Mouse (Mus musculus) liver, embryonic 13.5 days (tissue): Measurements from ENCODE around the gene Olfr429. TPM values are rescaled to one million over a fixed set of nuclear protein-coding genes. Genes with fewer than 3 reads are reported as not detected.
"Not testable (repeated sequence)": the region's sequence is repeated elsewhere in the genome, so short reads cannot be mapped to it uniquely, and the experiment has no call there.

ENCODE experiments used
- ATAC-seq: fragments of 200-750 bp; cut with Nextera tagmentation; 2 replicates; pipeline ENCODE4 v1.8.0; 2017; ENCODE audit warnings: low read depth, mild to moderate bottlenecking, moderate number of reproducible peaks, moderate library complexity
- DNase-seq: peaks from one replicate; pipeline ENCODE4 v3.0.0; 2022
- H3K27ac ChIP-seq: fragments of 300-500 bp; sonication (generic); 2 replicates; pipeline ENCODE4 v1.5.1; 2015; ENCODE audit warnings: moderate library complexity, mild to moderate bottlenecking, inconsistent platforms
- H3K27me3 ChIP-seq: fragments of 300-500 bp; sonication (generic); 2 replicates; pipeline ENCODE4 v1.6.1; 2015; ENCODE audit warnings: mild to moderate bottlenecking, inconsistent platforms
- H3K36me3 ChIP-seq: fragments of 300-500 bp; sonication (generic); 2 replicates; pipeline ENCODE4 v1.6.1; 2015; ENCODE audit warnings: mild to moderate bottlenecking, inconsistent platforms
- H3K4me1 ChIP-seq: fragments of 300-500 bp; sonication (generic); replicated peaks from 2 replicates; pipeline ENCODE4 v1.6.1; 2015; ENCODE audit warnings: inconsistent platforms
- H3K4me2 ChIP-seq: fragments of 300-500 bp; sonication (generic); 2 replicates; pipeline ENCODE4 v1.6.1; 2015; ENCODE audit warnings: inconsistent platforms, mild to moderate bottlenecking, moderate library complexity
- H3K4me3 ChIP-seq: fragments of 300-500 bp; sonication (generic); replicated peaks from 2 replicates; pipeline ENCODE4 v1.5.1; 2015; ENCODE audit warnings: mild to moderate bottlenecking, inconsistent platforms
- H3K9ac ChIP-seq: fragments of 300-500 bp; sonication (generic); 2 replicates; pipeline ENCODE4 v1.6.1; 2015; ENCODE audit warnings: mild to moderate bottlenecking, inconsistent platforms
- H3K9me3 ChIP-seq: fragments of 300-500 bp; sonication (generic); replicated peaks from 2 replicates; pipeline ENCODE4 v1.6.1; 2016; ENCODE audit warnings: inconsistent platforms
- WGBS: fragments of 180-500 bp; shearing (Covaris S2); methylation state at CpG from one replicate; pipeline ENCODE4 v1.1.7; 2015; ENCODE audit not compliant: insufficient replicate concordance; 5-methylcytosine and 5-hydroxymethylcytosine counted together
- polyA plus RNA-seq: library from polyadenylated mRNA; unstranded; fragments of >200 nt; fragmentation: Nextera tagmentation; extraction: Ambion mirVana; gene quantifications from 2 replicates; pipeline ENCODE4 v1.2.1, GENCODE M21; 2015

Gene Olfr429
- not detected in 2 replicates for polyA plus RNA-seq

- ATAC-seq: no peak
- H3K36me3 ChIP-seq: no peaks in the 10 kb centered on the region
- DNase-seq: no peak
- WGBS: 65% methylated on average over 2 of the region's 2 CpGs
- no peak within 1 kb of the TSS for H3K9ac ChIP-seq
- H3K27ac ChIP-seq: no peak within 1 kb of the TSS
- no peak within 1 kb of the TSS for H3K4me2 ChIP-seq
- H3K4me1 ChIP-seq: no peaks in the 10 kb centered on the region
- H3K27me3 ChIP-seq: no peaks in the 10 kb centered on the region
- no peak within 1 kb of the TSS for H3K4me3 ChIP-seq
- no peaks in the 10 kb centered on the region for H3K9me3 ChIP-seq
These were observed at the start of gene Olfr429 for GRCm38 (mm10) chr1:174084031-174084430. Gene Olfr429, plus strand, starts transcription at chr1:174084331.

- no peaks in the 10 kb centered on the region for H3K36me3 ChIP-seq
- WGBS: 43% methylated on average over 4 of the region's 4 CpGs
- no peak overlapping the region for H3K9ac ChIP-seq
- no peaks in the 10 kb centered on the region for H3K27me3 ChIP-seq
- H3K9me3 ChIP-seq: no peaks in the 10 kb centered on the region
- no peak for DNase-seq
- H3K27ac ChIP-seq: no peak overlapping the region
- H3K4me2 ChIP-seq: no peak overlapping the region
- no peak for ATAC-seq
- no peak overlapping the region for H3K4me3 ChIP-seq
- H3K4me1 ChIP-seq: no peaks in the 10 kb centered on the region
These were observed 48.3 kb upstream of the Olfr429 start for GRCm38 (mm10) chr1:174035841-174036240.

- no peak for DNase-seq
These were observed 45.7 kb upstream of the Olfr429 start for GRCm38 (mm10) chr1:174038480-174038879.

GRCm38 (mm10) chr1:174040523-174041177, 43.5 kb upstream of the Olfr429 start, which contains the start of gene Olfr433:
Gene Olfr433, plus strand, starts transcription at chr1:174040705.
- Histone ChIP-seq H3K27ac (no peak within 1 kb of the TSS), H3K36me3 (no peaks in the 10 kb centered on the region), H3K4me1 (no peaks in the 10 kb centered on the region), H3K9ac (no peak within 1 kb of the TSS), H3K4me3 (no peak within 1 kb of the TSS), H3K4me2 (no peak within 1 kb of the TSS), H3K27me3 (no peaks in the 10 kb centered on the region), H3K9me3 (no peaks in the 10 kb centered on the region)
- WGBS: 50% methylated on average over 7 of the region's 7 CpGs
- ATAC-seq (no peak), DNase-seq (no peak)

More at GRCm38 (mm10) chr1:174038480-174038879, 45.7 kb upstream of the Olfr429 start:
- Histone ChIP-seq H3K9me3 (no peaks in the 10 kb centered on the region), H3K9ac (no peak overlapping the region), H3K4me1 (no peaks in the 10 kb centered on the region), H3K36me3 (no peaks in the 10 kb centered on the region), H3K27me3 (no peaks in the 10 kb centered on the region), H3K4me3 (no peak overlapping the region), H3K4me2 (no peak overlapping the region), H3K27ac (no peak overlapping the region)
- ATAC-seq: no peak
- WGBS: 69% methylated on average over 3 of the region's 3 CpGs

- H3K9me3 ChIP-seq, H3K36me3 ChIP-seq, H3K9ac ChIP-seq, H3K4me2 ChIP-seq, DNase-seq, H3K27ac ChIP-seq, H3K27me3 ChIP-seq, H3K4me1 ChIP-seq, H3K4me3 ChIP-seq: not testable (repeated sequence)
- ATAC-seq: peak; percentile 39
- WGBS: 70% methylated on average over 12 of the region's 12 CpGs
These were observed 41.8 kb upstream of the Olfr429 start for GRCm38 (mm10) chr1:174042091-174042884.

GRCm38 (mm10) chr1:174044431-174044830, 39.7 kb upstream of the Olfr429 start:
- 50% methylated on average over 2 of the region's 2 CpGs for WGBS
- H3K27ac ChIP-seq: no peak overlapping the region
- DNase-seq (no peak), ATAC-seq (no peak)
- no peaks in the 10 kb centered on the region for H3K4me1 ChIP-seq
- no peak overlapping the region for H3K9ac ChIP-seq
- no peaks in the 10 kb centered on the region for H3K27me3 ChIP-seq
- H3K4me3 ChIP-seq: no peak overlapping the region
- H3K9me3 ChIP-seq: no peaks in the 10 kb centered on the region
- no peaks in the 10 kb centered on the region for H3K36me3 ChIP-seq
- no peak overlapping the region for H3K4me2 ChIP-seq

- H3K4me2 ChIP-seq, H3K36me3 ChIP-seq, H3K27me3 ChIP-seq, H3K4me1 ChIP-seq, DNase-seq, H3K27ac ChIP-seq, H3K4me3 ChIP-seq, ATAC-seq, H3K9ac ChIP-seq, H3K9me3 ChIP-seq: not testable (repeated sequence)
- WGBS: 43% methylated on average over 6 of the region's 6 CpGs
These were observed 35.9 kb upstream of the Olfr429 start for GRCm38 (mm10) chr1:174048227-174048626.

GRCm38 (mm10) chr1:174048893-174049292, 35.2 kb upstream of the Olfr429 start, which contains the start of gene Olfr432:
Gene Olfr432, plus strand, starts transcription at chr1:174049205.
- DNase-seq: no peak
- Histone ChIP-seq H3K27me3 (no peaks in the 10 kb centered on the region), H3K9me3 (no peaks in the 10 kb centered on the region), H3K27ac (no peak within 1 kb of the TSS), H3K36me3 (no peaks in the 10 kb centered on the region), H3K9ac (no peak within 1 kb of the TSS), H3K4me3 (no peak within 1 kb of the TSS), H3K4me2 (no peak within 1 kb of the TSS), H3K4me1 (no peaks in the 10 kb centered on the region)
- ATAC-seq: no peak
- 33% methylated on average over 2 of the region's 2 CpGs for WGBS

GRCm38 (mm10) chr1:174049357-174049756, 34.8 kb upstream of the Olfr429 start:
- not testable (repeated sequence) for H3K4me1 ChIP-seq, ATAC-seq, H3K4me3 ChIP-seq, DNase-seq, H3K36me3 ChIP-seq, H3K4me2 ChIP-seq, H3K27ac ChIP-seq, H3K27me3 ChIP-seq, H3K9ac ChIP-seq, H3K9me3 ChIP-seq
- WGBS: 16% methylated on average over 4 of the region's 4 CpGs

GRCm38 (mm10) chr1:174050532-174050931, 33.6 kb upstream of the Olfr429 start:
- no peak for DNase-seq
- Histone ChIP-seq H3K36me3 (no peaks in the 10 kb centered on the region), H3K4me3 (no peak overlapping the region), H3K27ac (no peak overlapping the region), H3K9ac (no peak overlapping the region), H3K4me1 (no peaks in the 10 kb centered on the region), H3K27me3 (no peaks in the 10 kb centered on the region), H3K9me3 (no peaks in the 10 kb centered on the region), H3K4me2 (no peak overlapping the region)
- ATAC-seq: no peak
- 68% methylated on average over 4 of the region's 4 CpGs for WGBS

GRCm38 (mm10) chr1:174051515-174051914, 32.6 kb upstream of the Olfr429 start:
- 62% methylated on average over 4 of the region's 4 CpGs for WGBS
- Histone ChIP-seq H3K4me2 (no peak overlapping the region), H3K9me3 (no peaks in the 10 kb centered on the region), H3K36me3 (no peaks in the 10 kb centered on the region), H3K4me3 (no peak overlapping the region), H3K27ac (no peak overlapping the region), H3K27me3 (no peaks in the 10 kb centered on the region), H3K9ac (no peak overlapping the region), H3K4me1 (no peaks in the 10 kb centered on the region)
- ATAC-seq: no peak
- no peak for DNase-seq
